Mouse (Mus musculus) neutrophil, adult 65 days (primary cell): Measurements from ENCODE around the gene Hnrnpul2. TPM values are rescaled to one million over a fixed set of nuclear protein-coding genes. Genes with fewer than 3 reads are reported as not detected.

Experiments
- total RNA-seq: library from RNA; stranded (reverse); gene quantifications from 2 replicates; pipeline ENCODE4 v1.2.4, GENCODE M21; 2023

Gene Hnrnpul2
- total RNA-seq, result 86.0 and 118 TPM in 2 replicates

GRCm38 (mm10) chr19:8819596-8820423 lies at the start of gene Hnrnpul2:
Hnrnpul2 (plus strand) TSS chr19:8820010.

GRCm38 (mm10) chr19:8770567-8771270 lies 49.1 kb upstream of the Hnrnpul2 start, which contains the start of gene Tmem223:
Tmem223 (plus strand) TSS chr19:8770996.

DNA sequence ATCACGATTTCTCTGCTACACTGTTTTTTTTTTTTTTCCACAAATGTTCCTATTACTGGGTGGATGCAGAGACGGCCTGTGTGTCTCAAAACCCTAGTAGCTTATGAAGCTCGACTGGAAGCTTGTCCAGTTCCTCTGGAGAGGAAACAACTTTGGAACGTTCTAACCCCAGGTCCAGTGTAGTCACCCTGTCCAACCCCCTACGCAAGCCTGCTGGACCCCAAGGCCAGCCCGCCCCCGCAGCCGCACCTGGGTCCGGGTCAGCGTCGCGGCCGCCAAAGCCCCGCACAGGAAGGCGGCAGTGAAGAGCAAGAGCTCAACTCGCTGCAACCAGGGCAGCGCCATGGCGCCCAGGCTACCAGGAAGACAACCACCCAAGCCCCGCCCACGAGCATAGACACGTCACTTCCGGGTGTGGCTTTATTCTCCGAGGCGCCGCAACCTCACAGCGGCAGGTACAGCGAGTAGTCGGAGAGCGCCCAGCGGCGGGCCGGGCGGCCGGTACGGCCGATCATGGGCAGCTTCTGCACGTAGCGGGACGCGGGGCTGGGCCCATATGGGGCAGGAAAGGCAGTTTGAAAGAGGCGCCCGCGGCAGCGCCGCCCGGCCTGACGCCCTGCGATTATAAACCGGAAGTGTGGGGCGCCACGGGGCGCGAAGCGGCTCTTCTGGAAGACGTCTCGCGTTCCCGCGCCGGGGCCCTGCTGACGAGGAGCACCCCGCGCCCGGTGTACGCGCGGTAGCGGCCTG lies 45.5 kb upstream of the Hnrnpul2 start, which contains the start of gene Tmem179b:
Gene Tmem179b (minus strand): TSS at position 382 of the 750 bp plus-strand sequence.

DNA sequence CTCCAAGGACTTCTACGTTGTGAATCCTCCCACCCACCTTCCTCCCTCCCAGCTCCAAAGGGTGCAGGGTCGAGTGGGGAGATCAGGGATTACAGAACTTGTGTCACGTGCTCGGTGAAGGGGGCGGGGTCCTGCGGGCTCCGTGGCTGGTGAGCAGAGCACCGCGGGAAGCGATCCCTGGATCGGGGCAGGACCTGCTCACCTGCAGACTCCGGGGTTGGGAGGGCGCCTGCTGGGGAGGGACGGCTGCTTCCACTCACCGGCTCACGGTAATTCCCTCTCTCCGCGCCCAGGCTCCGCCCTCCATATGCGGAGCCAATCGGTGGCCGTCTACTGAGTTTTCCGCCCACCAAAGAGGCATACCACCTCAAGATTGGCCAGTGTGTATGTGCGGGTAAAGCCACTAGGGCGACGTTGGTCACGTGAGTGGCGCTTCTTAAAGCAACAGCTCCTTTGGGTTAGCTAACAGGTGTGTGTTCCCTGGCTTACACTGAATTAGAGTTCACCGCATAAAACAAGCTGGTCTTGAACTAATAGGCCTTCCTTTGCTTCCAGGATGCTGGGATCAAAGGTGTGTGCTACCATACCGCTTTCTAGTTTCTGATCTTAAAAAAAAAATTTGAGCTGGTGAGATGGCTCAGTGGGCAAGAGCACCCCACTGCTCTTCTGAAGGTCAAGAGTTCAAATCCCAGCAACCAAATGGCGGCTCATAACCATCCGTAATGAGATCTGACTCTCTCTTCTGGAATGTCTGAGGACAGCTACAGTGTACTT lies 33.6 kb upstream of the Hnrnpul2 start, which contains the start of gene Taf6l:
Gene Taf6l (minus strand): TSS at position 410 of the 774 bp plus-strand sequence.

DNA sequence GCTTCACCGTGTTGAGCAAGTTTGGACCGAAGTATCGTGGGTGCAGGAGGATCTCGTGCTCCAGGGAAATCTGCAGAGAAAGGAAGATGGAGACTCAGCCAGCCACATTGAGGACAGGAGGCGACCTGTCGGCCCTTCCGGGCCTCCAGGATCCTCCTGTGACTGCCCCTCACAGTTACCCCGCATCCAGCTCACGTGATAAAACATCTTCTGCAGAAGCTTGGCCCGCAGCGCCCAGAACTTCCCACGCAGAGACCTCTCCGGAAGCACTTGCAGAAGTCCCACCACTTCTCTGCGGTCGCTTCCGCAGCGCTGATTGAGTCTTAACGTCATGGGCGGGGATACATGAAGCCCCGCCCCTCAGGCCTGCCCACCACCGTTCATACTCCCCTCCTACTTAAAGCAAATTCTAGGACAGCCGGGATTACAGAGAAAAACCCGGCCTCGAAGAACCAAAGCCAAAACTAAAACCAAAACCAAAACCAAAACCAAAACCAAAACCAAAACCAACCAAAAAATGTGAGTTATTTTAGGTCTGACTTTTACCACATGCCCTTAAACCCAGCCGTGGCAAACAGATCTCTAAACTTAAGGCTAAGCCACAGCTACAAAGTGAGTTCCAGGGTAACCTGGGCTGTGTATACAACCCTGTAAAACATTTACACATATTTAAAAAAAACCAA lies 21.4 kb upstream of the Hnrnpul2 start, which contains the start of gene Polr2g:
Gene Polr2g (minus strand): TSS at position 314 of the 683 bp plus-strand sequence.

GRCm38 (mm10) chr19:8802130-8802821 lies 17.5 kb upstream of the Hnrnpul2 start, which contains the start of gene Zbtb3:
Zbtb3 (plus strand) TSS chr19:8802555.

DNA sequence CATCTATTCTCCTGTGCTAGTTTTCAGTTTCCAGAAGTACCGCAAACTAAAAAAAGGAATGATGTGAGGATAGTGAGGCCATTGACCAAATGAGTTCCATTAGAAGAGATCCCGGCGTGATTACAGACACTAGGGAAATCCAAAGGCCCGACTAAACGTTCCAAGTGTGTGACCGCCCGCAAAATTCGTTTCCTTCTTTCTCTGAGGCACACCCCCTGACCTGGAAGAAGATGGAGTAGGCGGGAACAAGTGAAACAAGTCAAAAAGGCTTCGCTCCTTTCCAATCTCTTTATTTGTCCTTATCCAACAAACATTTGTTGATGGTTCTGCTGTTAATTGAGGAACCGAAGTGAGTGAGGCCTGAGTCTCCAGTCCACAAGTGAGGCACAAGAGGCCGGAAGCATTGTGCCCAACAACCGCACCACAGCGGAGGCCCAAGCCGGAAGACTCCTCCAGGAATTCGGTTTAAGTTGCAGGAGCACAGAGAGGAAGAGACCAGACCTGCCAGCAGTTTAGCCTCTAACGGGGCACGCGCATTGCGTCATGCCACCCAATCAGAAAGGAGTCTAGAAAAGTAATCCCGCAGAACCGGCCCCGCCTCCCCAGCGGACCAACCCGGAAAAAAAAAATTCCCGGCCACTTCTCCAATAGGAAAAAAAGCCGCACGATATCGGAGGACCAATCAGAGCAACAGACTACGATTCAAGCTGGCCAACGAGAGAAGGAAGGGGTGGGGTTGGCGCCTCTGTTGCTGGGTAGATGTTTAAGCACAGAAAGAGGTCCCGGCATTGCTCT lies 812 bp upstream of the Hnrnpul2 start, which contains the start of gene Ttc9c:
Gene Ttc9c (minus strand): TSS at position 533 of the 795 bp plus-strand sequence.

GRCm38 (mm10) chr19:8829660-8830059 lies 9.8 kb downstream of the Hnrnpul2 start, which contains the start of gene AC129217.1:
AC129217.1 (plus strand) TSS chr19:8829773.

DNA sequence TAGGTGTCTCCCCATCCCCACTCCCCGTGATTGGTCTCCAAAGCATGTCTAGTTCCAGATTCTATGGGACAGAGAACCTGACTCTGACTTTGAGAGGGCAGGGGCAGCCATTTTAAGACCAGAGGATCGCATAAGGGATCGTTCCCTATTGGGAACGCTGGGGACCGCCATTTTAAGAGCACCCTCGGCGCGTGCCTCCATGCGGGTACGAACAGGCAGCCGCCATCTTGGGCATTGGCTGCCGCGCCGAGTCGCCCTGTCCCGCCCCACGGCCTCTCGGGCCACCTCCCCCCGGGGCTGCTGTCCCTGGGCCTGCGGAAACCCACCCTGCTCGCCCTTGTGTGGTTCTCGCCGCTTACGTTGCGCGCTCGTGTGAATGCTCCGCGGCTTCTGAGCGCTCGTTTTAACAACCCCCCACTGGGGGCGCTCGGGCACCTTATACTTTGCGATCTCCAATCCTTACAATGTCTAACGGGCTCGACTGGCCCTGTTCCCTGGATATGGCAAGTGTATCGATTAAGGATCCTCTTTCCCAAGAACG lies 17.5 kb downstream of the Hnrnpul2 start, which contains the start of gene Bscl2:
Gene Bscl2 (plus strand): TSS at position 217 of the 541 bp plus-strand sequence.

DNA sequence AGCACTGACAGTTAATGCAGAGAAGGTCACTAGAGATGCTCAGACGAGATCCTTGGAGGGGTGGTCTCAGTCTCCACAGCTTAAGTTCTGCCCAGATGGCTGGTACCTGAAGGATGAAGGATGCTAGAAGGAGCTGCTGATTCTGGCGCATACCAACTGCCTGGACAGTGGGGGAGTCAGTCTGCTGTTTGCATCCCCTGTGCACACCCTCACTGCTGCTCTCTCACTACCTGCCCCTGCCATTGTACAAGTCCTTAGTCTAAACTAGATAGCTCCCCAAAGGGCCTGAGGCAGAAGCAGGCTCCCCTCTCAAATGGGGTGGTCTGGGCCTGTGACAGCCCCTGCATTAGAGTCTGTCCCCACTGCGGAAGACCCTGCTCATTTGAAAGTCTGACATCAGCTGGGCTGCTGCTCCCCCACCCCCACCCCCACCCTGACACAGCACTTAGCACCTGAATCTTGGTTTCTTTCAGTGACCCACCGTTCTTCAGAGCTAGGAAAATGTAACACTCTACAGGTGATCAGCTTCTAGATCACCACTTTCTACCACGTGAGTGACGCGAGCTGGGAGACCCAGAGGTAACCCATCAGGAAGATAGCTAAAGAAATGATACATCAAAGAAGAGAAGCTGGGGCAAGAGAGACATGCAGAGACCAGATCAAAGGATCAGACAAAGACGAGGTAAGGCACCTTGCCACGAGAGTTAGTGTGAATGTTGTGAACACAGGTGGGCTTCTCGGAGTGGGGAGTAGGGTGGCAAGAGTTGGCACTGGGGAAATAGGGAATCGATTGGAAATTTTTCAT lies 19.5 kb downstream of the Hnrnpul2 start, which contains the start of gene Gng3:
Gene Gng3 (minus strand): TSS at position 92 of the 805 bp plus-strand sequence.

DNA sequence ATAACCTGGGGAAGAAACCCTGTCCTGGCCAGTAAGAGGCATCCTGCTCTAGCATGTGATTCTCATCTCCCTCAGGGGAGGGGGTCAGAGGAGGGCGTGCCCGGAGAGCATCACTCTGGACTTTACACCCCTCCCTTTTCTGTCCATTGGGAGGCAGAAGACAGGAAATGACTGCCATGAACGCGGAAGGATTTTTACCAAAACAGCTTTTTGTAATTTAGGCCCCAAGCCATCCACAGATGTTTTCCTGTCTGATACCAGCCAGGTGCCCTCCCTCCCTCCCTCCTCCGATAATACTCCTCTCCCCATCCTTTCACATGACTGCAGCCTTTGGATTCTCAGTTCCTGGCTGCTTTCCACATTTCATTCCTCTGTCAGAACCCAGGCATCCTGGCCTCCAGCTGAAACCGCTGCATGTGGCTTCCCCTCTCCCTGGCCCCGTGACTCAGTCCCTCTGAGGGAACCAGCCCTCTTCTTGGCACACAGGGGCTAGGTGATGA lies 30.6 kb downstream of the Hnrnpul2 start, which contains the start of gene Lrrn4cl:
Gene Lrrn4cl (plus strand): TSS at position 367 of the 500 bp plus-strand sequence.

GRCm38 (mm10) chr19:8871267-8872186 lies 51.7 kb downstream of the Hnrnpul2 start, which contains the start of gene Ubxn1:
Ubxn1 (plus strand) TSS chr19:8871496.

GRCm38 (mm10) chr19:8880311-8881033 lies 60.7 kb downstream of the Hnrnpul2 start, which contains the start of gene Uqcc3:
Uqcc3 (minus strand) TSS chr19:8880923.

DNA sequence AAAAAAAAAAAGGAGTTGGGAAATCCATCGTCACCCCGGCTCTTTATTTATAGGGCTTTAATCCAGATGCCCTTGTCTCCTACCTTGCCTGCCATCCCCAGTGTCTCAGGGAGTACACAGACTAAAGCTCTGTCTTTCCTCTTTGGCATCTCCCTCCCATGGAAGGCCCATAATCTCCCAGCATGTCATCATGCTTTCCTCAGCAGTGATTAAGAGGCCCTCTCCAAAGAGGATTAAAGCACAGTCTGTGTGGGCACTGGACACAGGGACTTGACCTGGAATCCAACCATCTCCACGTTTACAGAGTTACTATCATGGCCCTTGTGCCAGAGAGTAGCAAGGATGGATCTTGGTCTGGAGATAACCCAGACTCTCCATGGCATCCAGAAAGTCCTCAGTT lies 63.8 kb downstream of the Hnrnpul2 start, which contains the start of the genes Lbhd1 and Gm49403:
Gene Lbhd1 (plus strand): TSS at position 117 of the 400 bp plus-strand sequence.
Gene Gm49403 (plus strand): TSS at position 315 of the 400 bp plus-strand sequence.

